Mouse (Mus musculus) ES-E14 (cell line): ENCODE data around the gene Kank1. TPM values are rescaled to one million over a fixed set of nuclear protein-coding genes. Genes with fewer than 3 reads are reported as not detected.

Experiments
- DNase-seq: peaks from one replicate; pipeline ENCODE4 v3.0.0-alpha.2; 2013; ENCODE audit warnings: low read depth, low spot score
- H3K27ac ChIP-seq: 2 replicates; pipeline ENCODE4 v1.5.1; 2012; ENCODE audit warnings: low read depth, mild to moderate bottlenecking, low read length, moderate library complexity, mixed read lengths; ENCODE audit not compliant: poor library complexity, insufficient read depth, severe bottlenecking
- H3K36me3 ChIP-seq: 2 replicates; pipeline ENCODE4 v1.6.1; 2012; ENCODE audit warnings: mild to moderate bottlenecking, low read length, moderate library complexity, mixed read lengths; ENCODE audit not compliant: control insufficient read depth, poor library complexity, insufficient read depth, severe bottlenecking
- H3K4me1 ChIP-seq, 2 experiments: fragments of 150-350 bp in 1 of 2; sonication (generic) in 1 of 2; 2 replicates each; pipeline ENCODE4 v1.6.1; 2012; ENCODE audit warnings: low read length in 2 of 2, mild to moderate bottlenecking in 1 of 2, mixed read lengths in 1 of 2; ENCODE audit not compliant: control insufficient read depth in 2 of 2, insufficient read depth in 2 of 2, poor library complexity in 1 of 2
- H3K4me3 ChIP-seq, 2 experiments: fragments of 150-350 bp in 1 of 2; sonication (generic) in 1 of 2; 2 replicates each; pipeline ENCODE4 v1.5.1; 2012; ENCODE audit warnings: low read length in 2 of 2, low read depth in 1 of 2, mild to moderate bottlenecking in 1 of 2, mixed read lengths in 1 of 2; ENCODE audit not compliant: insufficient read depth in 1 of 2, poor library complexity in 1 of 2, severe bottlenecking in 1 of 2
- H3K9ac ChIP-seq: 2 replicates; pipeline ENCODE4 v1.6.1; 2012; ENCODE audit warnings: low read depth, mild to moderate bottlenecking, low read length, mixed read lengths; ENCODE audit not compliant: poor library complexity, insufficient read depth, severe bottlenecking
- H3K9me3 ChIP-seq: fragments of 150-350 bp; sonication (generic); 2 replicates; pipeline ENCODE4 v1.6.1; 2012; ENCODE audit warnings: low read depth, mild to moderate bottlenecking, low read length; ENCODE audit not compliant: control insufficient read depth, insufficient read depth
- CHD2 ChIP-seq: IDR thresholded peaks from 2 replicates; pipeline ENCODE4 v1.6.1; 2014; ENCODE audit warnings: mild to moderate bottlenecking, low read depth, low read length, inconsistent platforms
- HCFC1 ChIP-seq: IDR thresholded peaks from 2 replicates; pipeline ENCODE4 v1.6.1; 2012; ENCODE audit warnings: low read length, inconsistent platforms, borderline replicate concordance; ENCODE audit not compliant: insufficient read depth
- MAFK ChIP-seq: IDR thresholded peaks from 2 replicates; pipeline ENCODE4 v1.6.1; 2014; ENCODE audit warnings: mild to moderate bottlenecking, low read depth, low read length, inconsistent platforms; ENCODE audit not compliant: insufficient read depth
- ZC3H11A ChIP-seq: IDR thresholded peaks from 2 replicates; pipeline ENCODE4 v1.6.1; 2012; ENCODE audit warnings: low read depth, mild to moderate bottlenecking, inconsistent platforms, low read length, borderline replicate concordance
- ZNF384 ChIP-seq: IDR thresholded peaks from 2 replicates; pipeline ENCODE4 v1.6.1; 2012; ENCODE audit warnings: low read depth, low read length, inconsistent platforms
- in situ Hi-C, 2 experiments: fragments of 600-800 bp; cut with MboI; formaldehyde crosslinking; loops; one replicate each; pipeline ENCODE4 v1.15.1; 2025; ENCODE audit warnings: low sequenced_read_pairs in 2 of 2, inconsistent platforms in 1 of 2; ENCODE audit not compliant: unreplicated experiment in 2 of 2
- total RNA-seq: library from RNA; depleted of rRNA; stranded (reverse); fragments of 300-350 nt; gene quantifications from 2 replicates; pipeline ENCODE4 v1.2.3, GENCODE M21; 2012

Kank1 gene
- total RNA-seq, 1 experiment = 9.8 TPM

DNA sequence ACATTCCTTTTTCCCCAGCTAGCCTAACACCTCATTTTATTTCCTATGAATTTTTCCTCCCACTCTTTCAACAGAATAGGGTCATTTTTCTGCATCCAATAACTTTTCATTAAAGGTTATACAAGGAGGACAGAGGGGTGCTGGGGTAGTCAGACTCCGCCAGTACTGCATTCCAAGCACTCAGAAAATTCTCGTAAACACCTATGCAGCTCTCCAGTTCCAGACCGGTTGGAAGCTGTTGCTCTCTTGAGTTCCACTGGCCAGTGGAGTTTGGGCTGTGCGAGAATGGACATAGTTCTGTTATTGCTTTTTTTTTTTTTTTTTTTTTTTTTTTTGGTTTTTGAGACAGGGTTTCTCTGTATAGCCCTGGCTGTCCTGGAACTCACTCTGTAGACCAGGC lies 167.4 kb downstream of the Kank1 start:
- H3K9ac ChIP-seq = no peak overlapping the region
- H3K4me3 ChIP-seq = no peak overlapping the region
- no peaks in the 10 kb centered on the region; a peak in 1 of 4 replicates for H3K4me1 ChIP-seq
- no peak overlapping the region for H3K27ac ChIP-seq
- no peaks in the 10 kb centered on the region for H3K9me3 ChIP-seq
- no peak for TF ChIP-seq ZNF384
- in situ Hi-C loops = no loop called here
- H3K36me3 ChIP-seq = peaks cover under 1% of the 10 kb centered on the region; the same call in 1 of the 2 replicates
- DNase-seq = no peak

DNA sequence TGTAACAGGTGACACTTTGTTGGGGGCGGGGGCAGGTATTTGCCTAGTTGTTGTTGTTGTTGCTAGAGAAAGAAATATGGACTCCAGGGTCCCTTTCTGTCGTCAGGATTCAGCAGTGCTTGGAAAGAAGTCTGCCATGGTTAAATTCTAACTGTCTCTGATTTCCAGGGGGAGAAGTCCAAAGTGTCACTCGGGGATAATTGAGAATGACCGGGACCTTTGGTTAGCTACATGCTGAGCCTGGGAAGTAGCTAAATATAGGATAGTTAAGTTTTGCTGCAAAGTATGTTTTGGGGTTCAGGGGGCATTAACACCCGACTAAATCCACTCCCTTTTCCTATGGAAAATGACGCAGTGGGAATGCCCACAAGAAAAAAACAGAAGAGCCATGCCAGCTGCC lies 169.2 kb downstream of the Kank1 start:
- Histone ChIP-seq H3K9ac (no peak overlapping the region), H3K36me3 (peaks cover 18% of the 10 kb centered on the region; the same call in 1 of the 2 replicates), H3K4me1 (no peaks in the 10 kb centered on the region), H3K4me3 (no peak overlapping the region; a peak in 1 of 4 replicates), H3K9me3 (no peaks in the 10 kb centered on the region), H3K27ac (no peak overlapping the region)
- TF ChIP-seq ZC3H11A = no peak
- no peak for TF ChIP-seq HCFC1
- no peak for TF ChIP-seq CHD2
- DNase-seq = no peak
- in situ Hi-C loops = no loop called here

DNA sequence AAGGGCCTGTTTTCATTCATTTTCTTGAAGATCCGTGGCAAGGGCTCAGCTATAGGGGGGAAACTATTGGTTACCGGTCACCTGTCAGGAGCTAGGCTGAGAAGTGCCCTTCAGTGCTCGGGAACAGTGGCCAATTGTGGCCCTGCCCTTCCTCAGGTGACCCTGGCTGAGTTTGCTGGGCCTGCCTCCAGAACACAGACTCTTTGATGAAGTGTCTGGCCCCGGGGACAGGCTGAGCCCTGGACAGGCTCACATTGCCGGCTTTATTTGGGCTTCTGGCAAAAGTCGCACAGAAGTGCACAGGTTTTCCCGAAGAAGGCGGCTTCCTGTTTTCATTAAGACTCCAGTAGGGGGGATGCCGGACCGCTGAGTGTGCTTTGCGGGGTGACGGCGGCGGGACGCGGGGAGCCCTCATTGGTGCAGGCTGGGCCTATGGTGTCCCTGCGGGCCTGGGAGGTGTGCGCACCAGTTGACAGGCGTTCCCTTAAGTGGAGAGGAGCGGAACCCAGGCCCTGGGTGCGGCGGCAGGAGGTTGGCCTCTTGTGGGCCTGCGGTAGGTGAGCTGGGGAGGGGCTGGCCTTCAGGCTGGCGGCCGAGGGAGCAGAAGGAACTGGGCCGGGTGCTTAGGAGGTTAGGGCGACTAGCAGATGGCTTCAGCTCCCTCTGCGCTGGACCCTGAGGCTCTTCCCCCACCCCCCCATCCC lies 169.9 kb downstream of the Kank1 start:
- peak overlapping the region; percentile 24; the same call in 1 of the 2 replicates for H3K9ac ChIP-seq
- H3K27ac ChIP-seq = no peak overlapping the region
- no peaks in the 10 kb centered on the region for H3K4me1 ChIP-seq
- DNase-seq = no peak
- H3K9me3 ChIP-seq = no peaks in the 10 kb centered on the region
- no peak for TF ChIP-seq ZNF384
- TF ChIP-seq ZC3H11A = no peak
- TF ChIP-seq CHD2 = no peak
- no peak for TF ChIP-seq HCFC1
- no peak for TF ChIP-seq MAFK
- H3K4me3 ChIP-seq = peak overlapping the region; percentile 38 to 72
- in situ Hi-C loops = no loop called here
- H3K36me3 ChIP-seq = peaks cover 25% of the 10 kb centered on the region; the same call in 1 of the 2 replicates

DNA sequence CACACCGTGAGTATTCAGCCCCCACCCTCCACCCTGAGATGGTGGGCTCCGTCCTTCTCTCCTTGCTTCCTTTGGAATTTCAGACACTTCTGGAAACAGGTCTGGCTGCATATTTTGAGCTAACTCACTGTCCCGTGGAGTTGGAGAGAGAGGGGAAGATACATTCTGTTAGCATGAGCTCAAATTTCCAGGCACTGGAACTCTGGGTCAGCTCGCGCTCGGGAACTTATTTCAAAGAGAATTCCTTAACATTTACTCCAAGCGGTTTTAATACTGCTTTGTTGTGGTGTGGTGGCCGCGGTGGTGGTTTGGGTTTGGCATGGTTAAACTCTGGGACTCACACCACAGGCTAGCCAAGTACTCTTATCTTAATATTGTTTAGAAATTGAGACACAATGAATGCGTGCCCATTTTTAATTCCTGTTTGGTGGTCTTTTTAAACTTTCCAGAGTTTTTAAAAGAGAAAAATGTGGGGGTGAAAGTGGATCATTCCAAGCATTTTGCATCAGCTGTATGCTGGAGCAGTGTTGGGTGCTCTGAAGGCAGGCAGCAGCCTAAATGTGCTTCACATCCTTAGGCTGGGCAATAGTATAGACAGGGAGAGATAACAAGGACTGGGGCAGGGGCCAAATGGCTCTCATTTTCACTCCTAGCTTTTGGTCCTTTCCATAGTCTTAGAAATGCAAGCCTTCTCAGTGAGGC lies 170.6 kb downstream of the Kank1 start:
- TF ChIP-seq ZNF384 = no peak
- TF ChIP-seq MAFK = no peak
- TF ChIP-seq ZC3H11A = no peak
- no peak for TF ChIP-seq CHD2
- TF ChIP-seq HCFC1 = no peak
- in situ Hi-C loops = no loop called here
- peak overlapping the region; percentile 38 to 72 for H3K4me3 ChIP-seq
- no peak overlapping the region for H3K9ac ChIP-seq
- H3K4me1 ChIP-seq = no peaks in the 10 kb centered on the region
- H3K27ac ChIP-seq = no peak overlapping the region
- H3K9me3 ChIP-seq = no peaks in the 10 kb centered on the region
- no peak for DNase-seq
- H3K36me3 ChIP-seq = peaks cover 25% of the 10 kb centered on the region; the same call in 1 of the 2 replicates
